Mouse (Mus musculus) erythroblast, adult 5-6 weeks (primary cell): ENCODE measurements around the gene Josd2. TPM values are rescaled to one million over a fixed set of nuclear protein-coding genes. Genes with fewer than 3 reads are reported as not detected.

Source experiments
- ATAC-seq: replicated peaks from 2 replicates; pipeline ENCODE4 v1.8.0; 2016; ENCODE audit warnings: moderate number of reproducible peaks, mild to moderate bottlenecking, moderate TSS enrichment, inconsistent platforms; ENCODE audit not compliant: poor library complexity, low FRiP score, severe bottlenecking
- total RNA-seq, 2 experiments: library from RNA; stranded (forward) in 1 of 2; stranded (reverse) in 1 of 2; fragments of 150-400 nt in 1 of 2; fragments of 200-764, 138-1000 nt in 1 of 2; gene quantifications; 2 replicates each; pipeline versions ENCODE4 v1.2.3 to v1.2.4; 2015 to 2017; ENCODE audit warnings: low replicate concordance in 2 of 2

Josd2 gene
- total RNA-seq, 2 experiments from 2014 or later, result 6.7 to 33.7 TPM

- ATAC-seq, result no peak
Observed at GRCm38 (mm10) chr7:44444886-44445527, 22.8 kb upstream of the Josd2 start.

GRCm38 (mm10) chr7:44445528-44445923 is 22.3 kb upstream of the Josd2 start:
- ATAC-seq, result no peak

- no peak for ATAC-seq
Observed at GRCm38 (mm10) chr7:44446070-44446855, 21.5 kb upstream of the Josd2 start.

- ATAC-seq, result no peak
Observed at GRCm38 (mm10) chr7:44453256-44453655, 14.5 kb upstream of the Josd2 start.

- ATAC-seq, result peak; percentile 77
Observed at GRCm38 (mm10) chr7:44456302-44456701, 11.5 kb upstream of the Josd2 start.

GRCm38 (mm10) chr7:44460067-44460466 is 7.7 kb upstream of the Josd2 start:
- ATAC-seq, result no peak

GRCm38 (mm10) chr7:44460767-44461502 is 6.8 kb upstream of the Josd2 start:
- no peak for ATAC-seq

- ATAC-seq, result no peak
Observed at GRCm38 (mm10) chr7:44461503-44462217, 6.1 kb upstream of the Josd2 start.

GRCm38 (mm10) chr7:44462218-44463055 is 5.3 kb upstream of the Josd2 start:
- 0 out of 2 replicates have a peak, but pooled peaks have one; percentile 32 for ATAC-seq

- ATAC-seq, result no peak
Observed at GRCm38 (mm10) chr7:44463056-44463425, 4.7 kb upstream of the Josd2 start.

- no peak for ATAC-seq
Observed at GRCm38 (mm10) chr7:44463556-44464225, 4.1 kb upstream of the Josd2 start.

- ATAC-seq, result no peak
Observed at GRCm38 (mm10) chr7:44464511-44464910, 3.3 kb upstream of the Josd2 start.

- no peak for ATAC-seq
Observed at GRCm38 (mm10) chr7:44465111-44465510, 2.7 kb upstream of the Josd2 start, which contains the start of gene Aspdh. Gene Aspdh, plus strand, starts transcription at chr7:44465391.

- ATAC-seq, result no peak
Observed at GRCm38 (mm10) chr7:44466006-44466887, 1.5 kb upstream of the Josd2 start.

- no peak for ATAC-seq
Observed at GRCm38 (mm10) chr7:44466888-44467311, 880 bp upstream of the Josd2 start.

- ATAC-seq, result 0 out of 2 replicates have a peak, but pooled peaks have one; percentile 18
Observed at GRCm38 (mm10) chr7:44468644-44469285, 985 bp downstream of the Josd2 start.
